Mouse (Mus musculus): Measurements from ENCODE around the gene Epb41l1. TPM values are rescaled to one million over a fixed set of nuclear protein-coding genes. Genes with fewer than 3 reads are reported as not detected.

Gene Epb41l1
- total RNA-seq (2023) = under 1 TPM in 1 of 2 experiments, not detected in 1; 0.09 TPM

GRCm38 (mm10) chr2:156420694-156421380, at the start of gene Epb41l1:
Gene Epb41l1 (plus strand): TSS chr2:156420909.

GRCm38 (mm10) chr2:156547123-156547891, 126.6 kb downstream of the Epb41l1 start, which contains the start of gene Aar2:
Gene Aar2 (plus strand): TSS chr2:156547584.

Other genes starting within 250 kb of the Epb41l1 start
- gene Rbm39, start 240.7 kb upstream of the Epb41l1 start, total RNA-seq (2023) = 1,000 to 10,000 TPM; 1,897 to 2,007 TPM
- 10 to 100 TPM; 73.2 to 81.1 TPM for gene Phf20, start 224.4 kb upstream of the Epb41l1 start, total RNA-seq (2023)
- gene Cnbd2, start 108.6 kb upstream of the Epb41l1 start, total RNA-seq (2023) = 10 to 100 TPM in 1 of 2 experiments, 1 to 10 TPM in 1; 6.0 to 11.6 TPM
- 100 to 1,000 TPM; 123 to 130 TPM for gene Scand1, start 108.2 kb upstream of the Epb41l1 start, total RNA-seq (2023)
- 10 to 100 TPM; 36.8 to 38.4 TPM for gene Aar2, start 126.7 kb downstream of the Epb41l1 start, total RNA-seq (2023)
- gene Dlgap4, start 192.8 kb downstream of the Epb41l1 start, total RNA-seq (2023) = 10 to 100 TPM; 63.5 to 68.1 TPM

Data from B cell, adult 67 days (primary cell).